Mouse (Mus musculus): Measurements from ENCODE around the gene Fgfr3. TPM values are rescaled to one million over a fixed set of nuclear protein-coding genes. Genes with fewer than 3 reads are reported as not detected.
A peak's percentile ranks its signal among the peaks of the same experiment; 100 is the strongest.

Gene Fgfr3
- polyA plus RNA-seq, 1 experiment = 33.9 TPM

DNA sequence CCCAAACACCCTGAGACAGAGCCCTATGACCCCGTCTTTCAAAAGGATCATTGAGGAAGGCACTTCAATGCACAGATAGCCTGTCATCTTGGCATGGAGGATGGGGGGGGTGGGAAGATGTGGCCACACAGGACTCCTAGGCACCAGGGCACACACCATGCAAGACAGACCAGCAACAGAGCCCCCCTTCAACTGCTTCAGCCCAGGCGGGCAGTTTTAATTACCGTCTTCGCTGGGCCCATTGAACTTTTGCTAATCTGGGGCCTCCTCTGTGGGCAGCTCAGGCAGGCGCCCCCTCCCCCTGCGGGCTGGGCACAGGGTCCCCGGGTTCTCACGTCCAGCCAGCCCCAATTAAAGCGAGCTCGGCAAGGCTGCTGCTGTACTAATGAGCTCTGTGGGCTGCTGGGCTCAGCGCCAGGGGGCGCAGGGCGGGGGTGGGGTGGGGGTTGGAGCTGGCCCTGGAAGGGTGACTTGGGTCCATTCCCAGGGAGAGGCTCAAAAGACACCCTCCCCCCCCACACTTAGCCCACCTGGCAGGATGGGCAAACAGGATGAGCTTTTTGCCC, 23.4 kb upstream of the Fgfr3 start:
- DNase-seq (ENCODE audit: low read depth) = no peak

DNA sequence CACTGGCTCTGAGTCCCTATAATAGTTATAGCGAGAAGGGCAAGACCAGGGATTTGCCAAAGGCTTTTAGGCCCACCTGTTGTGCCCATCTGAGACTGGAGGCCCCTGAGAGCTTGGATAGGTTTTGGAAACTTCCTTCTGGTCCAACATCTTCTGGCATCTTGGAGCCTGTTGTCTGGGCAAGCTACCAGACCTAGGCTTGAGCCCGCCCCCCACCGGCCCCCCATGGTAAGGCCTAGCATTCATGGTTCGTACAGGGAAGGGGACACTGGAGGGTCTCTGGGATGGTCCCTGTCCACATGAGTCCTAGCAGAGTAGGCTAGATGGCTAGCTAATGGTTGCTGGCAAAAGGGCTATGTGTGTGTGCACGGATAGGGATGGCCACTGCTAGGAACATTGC, 22.8 kb upstream of the Fgfr3 start:
- no peak for DNase-seq (ENCODE audit: low read depth)

DNA sequence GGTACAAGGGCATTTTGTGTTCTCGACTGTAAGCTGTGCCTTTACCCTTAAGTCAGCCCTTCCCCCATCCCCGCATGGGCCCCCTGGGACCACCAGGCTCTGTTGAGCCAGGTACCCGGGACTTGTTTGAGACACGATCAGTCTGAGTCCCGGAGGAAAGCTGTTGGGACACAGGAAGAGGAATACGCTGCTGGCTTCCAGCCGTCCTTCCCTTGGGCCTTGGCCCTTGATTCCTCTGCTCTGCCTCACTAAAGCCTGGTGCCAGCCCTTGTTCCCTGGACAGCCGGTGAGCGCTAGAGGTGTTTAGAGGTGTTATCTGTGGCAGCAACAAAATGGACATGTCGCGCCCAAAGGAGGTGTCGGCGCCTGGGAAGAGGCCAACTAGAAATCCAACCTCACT, 21.5 kb upstream of the Fgfr3 start:
- no peak for DNase-seq (ENCODE audit: low read depth)

- no peak for DNase-seq (ENCODE audit: low read depth)
Measured at GRCm38 (mm10) chr5:33701832-33702231, 19.6 kb upstream of the Fgfr3 start.

DNA sequence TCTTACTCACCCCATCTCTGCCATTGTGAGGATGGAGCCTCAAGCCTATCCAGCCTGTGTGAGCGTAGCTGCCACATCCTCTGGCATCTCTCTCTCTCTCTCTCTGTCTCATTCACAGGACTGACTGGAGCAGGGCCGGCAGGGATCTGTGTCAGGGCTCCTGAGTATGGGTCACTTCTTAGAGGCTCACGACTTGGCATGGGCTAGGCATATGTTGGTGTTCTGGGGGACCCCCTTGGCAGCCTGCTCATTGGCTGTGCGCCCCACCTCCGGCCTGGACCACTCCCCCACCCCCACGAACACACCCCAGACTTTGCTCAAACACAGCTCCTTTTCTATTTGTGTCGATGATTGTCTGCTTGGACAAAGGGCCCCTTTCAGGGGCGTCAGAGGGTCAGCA, 17.5 kb upstream of the Fgfr3 start:
- no peak for DNase-seq (ENCODE audit: low read depth)

GRCm38 (mm10) chr5:33704945-33705611, 16.4 kb upstream of the Fgfr3 start:
- DNase-seq (ENCODE audit: low read depth) = no peak

DNA sequence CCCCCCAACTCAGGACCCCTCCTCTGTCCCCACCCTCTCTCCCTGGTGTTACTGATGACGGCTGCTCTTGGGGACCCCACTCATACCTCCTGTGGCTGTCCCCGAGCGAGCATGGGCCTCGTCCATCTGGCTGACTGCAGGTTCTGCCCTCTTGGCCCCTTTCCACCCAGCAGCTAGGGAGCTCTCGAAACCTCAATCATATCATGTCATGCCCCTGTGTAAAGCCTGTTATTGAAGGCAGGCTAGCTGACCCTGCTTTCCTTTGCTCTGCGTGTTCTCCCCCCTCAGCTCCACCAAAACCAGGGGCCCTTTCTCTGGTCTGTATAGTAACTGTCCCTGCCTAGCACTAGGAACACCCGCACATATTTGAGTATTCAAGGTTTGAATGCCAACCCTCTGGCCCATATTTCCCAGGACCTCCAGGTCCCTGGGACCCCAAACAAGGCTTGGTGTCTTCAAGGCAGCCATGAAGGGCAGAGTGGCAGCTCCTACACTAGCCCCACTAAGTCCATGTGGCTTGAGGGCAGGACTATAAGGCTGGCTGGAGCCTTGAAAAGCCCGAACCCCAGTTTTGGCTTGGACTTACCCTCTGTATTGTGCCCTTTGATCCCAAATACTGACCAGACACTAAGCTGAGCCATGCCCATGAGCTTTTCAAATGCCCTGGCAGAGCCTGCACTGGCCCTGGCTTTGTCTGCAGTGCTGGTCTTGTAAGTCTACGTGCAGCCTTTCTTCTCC, 15.7 kb upstream of the Fgfr3 start:
- no peak for DNase-seq (ENCODE audit: low read depth)

- no peak for DNase-seq (ENCODE audit: low read depth)
Measured at GRCm38 (mm10) chr5:33706350-33706629, 15.2 kb upstream of the Fgfr3 start.

GRCm38 (mm10) chr5:33707163-33707562, 14.3 kb upstream of the Fgfr3 start:
- DNase-seq (ENCODE audit: low read depth) = no peak

- DNase-seq (ENCODE audit: low read depth) = no peak
Measured at GRCm38 (mm10) chr5:33709037-33709436, 12.4 kb upstream of the Fgfr3 start.

DNA sequence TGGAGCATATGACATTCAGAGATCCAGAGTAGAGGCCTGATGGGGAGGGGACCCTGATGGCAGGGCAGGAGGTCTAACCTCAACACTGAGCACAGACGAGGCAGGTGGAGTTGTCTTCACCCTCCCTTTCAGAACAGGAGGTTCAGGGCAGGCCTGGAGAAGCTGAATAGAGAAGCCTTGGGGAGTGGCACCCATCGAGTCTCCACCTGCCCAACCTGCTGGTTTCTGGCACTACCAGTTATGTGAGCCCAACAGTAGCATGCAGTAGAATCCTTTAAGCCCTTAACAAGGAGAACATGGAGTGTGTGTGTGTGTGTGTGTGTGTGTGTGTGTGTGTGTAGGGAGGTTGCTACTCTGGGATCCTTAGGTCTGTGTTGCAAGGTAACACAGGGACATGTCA, 8.9 kb upstream of the Fgfr3 start:
- peak; percentile 16 for DNase-seq (ENCODE audit: low read depth)

- no peak for DNase-seq (ENCODE audit: low read depth)
Measured at GRCm38 (mm10) chr5:33715182-33715581, 6.3 kb upstream of the Fgfr3 start.

DNA sequence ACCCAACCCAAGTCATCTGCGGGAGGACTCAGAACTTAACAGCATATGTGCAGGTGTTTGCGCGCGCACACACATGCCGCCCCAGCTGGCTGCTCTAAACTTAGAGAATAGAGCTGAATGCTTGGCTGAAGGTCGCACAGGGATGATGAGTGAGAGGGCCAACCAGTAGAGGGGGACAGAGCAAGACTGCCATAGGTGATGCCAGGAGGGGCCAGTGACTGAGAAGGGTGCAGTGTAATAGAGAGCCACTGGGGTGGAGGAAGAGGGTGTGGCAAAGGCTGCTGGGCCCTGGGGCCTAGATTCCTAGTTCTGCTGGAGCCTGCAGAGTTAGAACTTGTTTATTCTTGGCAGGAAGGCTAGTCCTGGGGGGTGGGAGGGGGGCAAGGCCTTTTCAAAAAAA, 5.0 kb upstream of the Fgfr3 start:
- DNase-seq (ENCODE audit: low read depth) = no peak

- no peak for DNase-seq (ENCODE audit: low read depth)
Measured at GRCm38 (mm10) chr5:33718460-33718859, 3.0 kb upstream of the Fgfr3 start.

GRCm38 (mm10) chr5:33720852-33721490, 503 bp upstream of the Fgfr3 start:
- DNase-seq (ENCODE audit: low read depth) = no peak

- DNase-seq (ENCODE audit: low read depth) = no peak
Measured at GRCm38 (mm10) chr5:33722266-33723018, 968 bp downstream of the Fgfr3 start.

DNA sequence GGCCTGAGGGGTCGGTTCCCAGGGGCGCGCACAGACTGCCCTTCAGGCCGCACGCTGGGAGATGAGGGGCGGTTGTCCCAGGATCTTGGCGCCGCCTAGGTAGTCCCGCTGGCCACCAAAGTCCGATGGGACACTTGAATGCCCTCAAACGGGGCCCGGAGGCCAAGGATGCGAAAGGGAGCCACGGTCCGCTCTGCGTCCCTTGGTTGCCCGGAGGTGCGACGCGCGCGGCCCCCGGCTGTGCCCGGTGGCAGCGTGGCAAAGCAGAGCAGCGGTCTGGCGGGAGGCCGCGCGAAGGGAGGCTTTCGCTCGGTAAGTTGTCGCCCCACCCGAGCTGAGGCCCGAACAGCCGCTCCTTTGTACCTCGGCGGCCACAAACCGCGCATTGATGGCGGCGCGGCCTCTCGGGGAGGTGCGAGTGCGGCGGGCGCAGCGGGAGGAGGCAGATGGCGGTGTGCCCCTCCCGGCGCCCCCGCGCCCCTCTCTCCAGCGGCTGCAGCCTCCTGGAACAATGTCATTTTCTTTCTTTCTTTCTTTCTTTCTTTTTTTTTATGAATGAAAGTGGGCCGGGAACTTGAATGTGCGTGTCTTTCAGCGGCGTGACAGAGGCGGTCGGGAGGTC, 1.7 kb downstream of the Fgfr3 start:
- no peak for DNase-seq (ENCODE audit: low read depth)

DNA sequence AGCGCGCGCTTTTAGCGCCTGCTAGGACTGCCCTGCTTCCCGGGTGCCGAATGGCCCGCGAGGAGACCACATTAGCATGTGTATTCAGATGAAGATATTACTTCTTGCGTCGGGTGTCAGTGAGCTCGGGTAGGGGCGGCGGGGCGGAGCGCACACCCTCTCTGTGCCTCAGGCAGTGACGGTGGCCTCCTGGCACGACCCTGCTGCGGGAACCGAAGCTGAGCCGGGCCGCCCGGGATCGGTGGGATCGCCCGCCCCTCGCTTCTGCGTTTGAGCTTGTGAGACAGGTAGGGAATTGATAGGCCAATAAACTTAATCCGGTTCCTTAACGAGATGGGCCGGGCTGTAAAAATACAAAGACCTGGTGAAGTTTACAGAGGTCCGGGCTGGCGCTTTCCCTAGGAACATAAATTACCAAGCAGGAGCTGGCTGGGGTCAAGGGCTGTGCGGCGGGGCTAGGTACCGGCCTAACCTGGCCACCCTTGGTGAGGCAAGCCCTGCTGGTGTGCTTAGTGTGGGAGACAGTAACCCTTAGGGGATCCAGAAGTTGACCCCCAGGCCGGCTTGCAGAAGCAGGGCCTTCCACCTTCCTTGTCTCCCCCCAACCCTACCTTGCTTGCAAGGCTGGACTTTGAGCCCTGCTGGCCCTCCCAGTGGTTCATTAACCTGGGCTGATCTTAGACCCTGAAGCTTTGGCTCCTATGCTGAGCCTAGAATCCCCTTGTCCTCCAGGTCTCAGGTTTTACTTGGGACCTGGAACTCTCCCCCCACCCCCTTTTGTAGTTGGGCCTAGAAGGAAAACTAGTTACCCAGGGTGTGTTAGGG, 2.4 kb downstream of the Fgfr3 start:
- no peak for DNase-seq (ENCODE audit: low read depth)

DNA sequence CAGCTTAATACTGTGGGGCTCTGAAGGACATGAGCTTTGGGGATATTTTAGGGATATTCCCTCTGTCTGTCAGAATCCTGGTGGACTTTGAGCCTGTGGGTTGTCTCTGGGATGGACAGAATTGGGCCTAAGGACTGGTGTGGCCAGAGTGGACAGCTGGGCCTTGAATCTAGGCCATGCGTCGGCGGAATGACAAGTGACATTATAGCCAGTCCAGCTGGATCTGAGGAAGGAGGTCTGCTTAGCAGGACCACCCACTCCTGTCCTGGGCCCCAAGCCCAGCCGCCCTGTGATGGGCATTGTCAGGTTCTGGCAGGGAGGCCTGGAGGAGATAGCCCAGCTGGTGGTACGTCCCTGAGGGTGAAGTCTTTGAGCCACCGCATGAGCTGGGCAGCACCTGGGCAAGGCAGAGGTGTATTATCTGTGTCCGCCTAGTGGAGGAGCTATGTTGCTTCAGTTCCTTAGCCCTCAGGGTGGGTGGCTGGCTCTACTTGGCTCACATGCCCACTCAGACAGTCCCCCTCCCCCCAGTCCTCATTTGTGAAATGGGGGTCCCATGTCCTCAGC, 4.7 kb downstream of the Fgfr3 start:
- DNase-seq (ENCODE audit: low read depth) = no peak

- DNase-seq (ENCODE audit: low read depth) = no peak
Measured at GRCm38 (mm10) chr5:33726891-33727290, 5.4 kb downstream of the Fgfr3 start.

DNA sequence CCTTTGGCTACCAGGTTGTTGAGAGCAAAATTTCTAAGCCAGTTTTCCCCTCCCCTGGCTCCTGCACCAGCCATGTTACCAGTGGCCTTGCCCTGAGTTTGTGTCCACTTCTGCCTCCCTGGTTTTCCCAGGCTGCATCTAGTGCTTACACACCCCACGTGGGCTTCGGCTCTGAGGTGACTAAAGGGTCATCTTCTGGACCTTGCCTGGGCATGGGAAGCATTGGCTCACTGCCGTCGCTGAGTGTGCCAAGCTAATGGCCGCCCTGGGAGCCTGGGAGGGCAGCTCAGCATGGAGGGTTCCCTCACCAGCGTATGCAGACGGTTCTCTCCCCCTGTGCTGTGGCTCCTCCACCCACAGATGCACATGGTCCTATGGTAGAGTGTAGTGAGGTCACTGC, 7.4 kb downstream of the Fgfr3 start:
- DNase-seq (ENCODE audit: low read depth) = no peak

All from gonadal fat pad, adult 2 months (tissue).